Mouse (Mus musculus) liver, embryonic 14.5 days (tissue): ENCODE data around the gene Cct7. TPM values are rescaled to one million over a fixed set of nuclear protein-coding genes. Genes with fewer than 3 reads are reported as not detected.

Experiments used
- ATAC-seq: fragments of 200-750 bp; cut with Nextera tagmentation; 2 replicates; pipeline ENCODE4 v1.8.0; 2017; ENCODE audit warnings: moderate number of reproducible peaks, mild to moderate bottlenecking, moderate library complexity; ENCODE audit not compliant: insufficient read depth
- DNase-seq, 3 experiments: peaks; one replicate each; pipeline ENCODE4 v3.0.0-alpha.2; 2012 to 2013; ENCODE audit warnings: low read depth in 3 of 3, low spot score in 3 of 3
- H3K27ac ChIP-seq: fragments of 300-500 bp; sonication (generic); 2 replicates; pipeline ENCODE4 v1.5.1; 2014; ENCODE audit warnings: moderate library complexity, mild to moderate bottlenecking, control low read depth, inconsistent platforms
- H3K27me3 ChIP-seq: fragments of 300-500 bp; sonication (generic); 2 replicates; pipeline ENCODE4 v1.6.1; 2014; ENCODE audit warnings: mild to moderate bottlenecking, low read length, moderate library complexity; ENCODE audit not compliant: control insufficient read depth, insufficient read depth
- H3K36me3 ChIP-seq: fragments of 300-500 bp; sonication (generic); replicated peaks from 2 replicates; pipeline ENCODE4 v1.6.1; 2014; ENCODE audit warnings: low read depth; ENCODE audit not compliant: control insufficient read depth, insufficient read depth
- H3K4me1 ChIP-seq, 2 experiments: fragments of 200-500 bp in 1 of 2; fragments of 300-500 bp in 1 of 2; sonication (generic) in 1 of 2; replicated peaks; 2 replicates each; pipeline ENCODE4 v1.6.1; 2012 to 2014; ENCODE audit warnings: antibody characterized with exemption in 1 of 2, inconsistent platforms in 1 of 2, low read length in 1 of 2; ENCODE audit not compliant: control insufficient read depth in 2 of 2, insufficient read depth in 2 of 2
- H3K4me2 ChIP-seq: fragments of 300-500 bp; sonication (generic); 2 replicates; pipeline ENCODE4 v1.6.1; 2014; ENCODE audit warnings: low read depth, mild to moderate bottlenecking, control low read depth, moderate library complexity
- H3K4me3 ChIP-seq, 2 experiments: fragments of 200-500 bp in 1 of 2; fragments of 300-500 bp in 1 of 2; sonication (generic) in 1 of 2; 2 replicates each; pipeline ENCODE4 v1.5.1; 2012 to 2014; ENCODE audit warnings: low read depth in 2 of 2, low read length in 2 of 2, mild to moderate bottlenecking in 2 of 2, control low read depth in 1 of 2, inconsistent platforms in 1 of 2, moderate library complexity in 1 of 2; ENCODE audit not compliant: insufficient read depth in 1 of 2
- H3K9ac ChIP-seq: fragments of 300-500 bp; sonication (generic); replicated peaks from 2 replicates; pipeline ENCODE4 v1.6.1; 2014; ENCODE audit warnings: mild to moderate bottlenecking, control low read depth, moderate library complexity
- H3K9me3 ChIP-seq: fragments of 300-500 bp; sonication (generic); 2 replicates; pipeline ENCODE4 v1.6.1; 2016; ENCODE audit warnings: low read length, mixed read lengths; ENCODE audit not compliant: control insufficient read depth
- CTCF ChIP-seq: IDR thresholded peaks from 2 replicates; pipeline ENCODE4 v1.5.1; 2016; ENCODE audit warnings: antibody characterized with exemption, low read depth, control low read depth
- EP300 ChIP-seq: IDR thresholded peaks from 2 replicates; pipeline ENCODE4 v1.6.1; 2016; ENCODE audit warnings: antibody characterized with exemption, low read depth
- WGBS: fragments of 180-500 bp; shearing (Covaris S2); extraction: QIAGEN DNeasy Blood & Tissue Kit; methylation state at CpG from one replicate; pipeline ENCODE4 v1.1.7; 2014; ENCODE audit not compliant: insufficient replicate concordance; 5-methylcytosine and 5-hydroxymethylcytosine counted together
- polyA plus RNA-seq, 2 experiments: library from polyadenylated mRNA; depleted of rRNA in 1 of 2; stranded (reverse) in 1 of 2; unstranded in 1 of 2; fragments of >200 nt; fragmentation: Nextera tagmentation in 1 of 2; extraction: Ambion mirVana in 1 of 2; gene quantifications; 2 replicates each; pipeline versions ENCODE4 v1.2.1 to v1.2.3; 2012 to 2014

The Cct7 gene
- polyA plus RNA-seq, 2 experiments, result 162 to 285 TPM

GRCm38 (mm10) chr6:85452411-85452665 is 1.0 kb downstream of the Cct7 start:
- peak overlapping the region; percentile 94 for H3K9ac ChIP-seq
- TF ChIP-seq CTCF (no peak), EP300 (no peak)
- H3K4me3 ChIP-seq, result peak overlapping the region; percentile 91
- H3K27ac ChIP-seq, result peak overlapping the region; percentile 59
- no peaks in the 10 kb centered on the region for H3K27me3 ChIP-seq
- WGBS, result under 1% methylated on average over 15 of the region's 15 CpGs
- no peaks in the 10 kb centered on the region for H3K9me3 ChIP-seq
- peaks cover 25 to 32% of the 10 kb centered on the region in 2 experiments for H3K4me1 ChIP-seq
- DNase-seq (no peak), ATAC-seq (no peak)
- H3K36me3 ChIP-seq, result no peaks in the 10 kb centered on the region
- H3K4me2 ChIP-seq, result peak overlapping the region; percentile 90

GRCm38 (mm10) chr6:85452816-85453215 is 1.5 kb downstream of the Cct7 start:
- DNase-seq (peak; percentile 49 to 61 (median 56)), ATAC-seq (no peak)
- peak overlapping the region; percentile 94 for H3K9ac ChIP-seq
- peaks cover 29 to 32% of the 10 kb centered on the region in 2 experiments for H3K4me1 ChIP-seq
- no peak for TF ChIP-seq EP300
- TF ChIP-seq CTCF, result 0 out of 2 replicates have a peak, but pooled peaks have one; percentile 10
- 3% methylated on average over 7 of the region's 7 CpGs for WGBS
- H3K27ac ChIP-seq, result peak overlapping the region; percentile 59
- H3K4me2 ChIP-seq, result peak overlapping the region; percentile 90
- no peaks in the 10 kb centered on the region for H3K9me3 ChIP-seq
- H3K4me3 ChIP-seq, result peak overlapping the region; percentile 91
- H3K27me3 ChIP-seq, result no peaks in the 10 kb centered on the region
- H3K36me3 ChIP-seq, result no peaks in the 10 kb centered on the region

- no peak for TF ChIP-seq CTCF
- no peak for TF ChIP-seq EP300
- Histone ChIP-seq H3K36me3 (peaks cover 56% of the 10 kb centered on the region), H3K4me3 (no peak overlapping the region)
Observed at GRCm38 (mm10) chr6:85459621-85460020, 8.3 kb downstream of the Cct7 start.

GRCm38 (mm10) chr6:85465381-85465780 is 14.1 kb downstream of the Cct7 start:
- H3K36me3 ChIP-seq, result peaks cover 87% of the 10 kb centered on the region

More at GRCm38 (mm10) chr6:85459621-85460020, 8.3 kb downstream of the Cct7 start:
- Histone ChIP-seq H3K4me2 (no peak overlapping the region), H3K9me3 (no peaks in the 10 kb centered on the region), H3K27ac (no peak overlapping the region), H3K9ac (no peak overlapping the region), H3K4me1 (peaks cover 10 to 17% of the 10 kb centered on the region in 2 experiments), H3K27me3 (no peaks in the 10 kb centered on the region)
- no peak for DNase-seq
- no peak for ATAC-seq
- 85% methylated on average over 2 of the region's 2 CpGs for WGBS

GRCm38 (mm10) chr6:85469660-85470430 is 18.5 kb downstream of the Cct7 start:
- no peaks in the 10 kb centered on the region for H3K27me3 ChIP-seq
- no peaks in the 10 kb centered on the region for H3K9me3 ChIP-seq
- H3K4me2 ChIP-seq, result no peak overlapping the region
- 0 out of 2 replicates have a peak, but pooled peaks have one; percentile 26 for ATAC-seq
- H3K4me1 ChIP-seq, result no peaks in the 10 kb centered on the region
- no peak for DNase-seq
- no peak overlapping the region for H3K9ac ChIP-seq
- no peak overlapping the region for H3K27ac ChIP-seq
- H3K4me3 ChIP-seq, result no peak overlapping the region
- peaks cover 44% of the 10 kb centered on the region for H3K36me3 ChIP-seq
- no peak for TF ChIP-seq CTCF
- no peak for TF ChIP-seq EP300
- 66% methylated on average over 5 of the region's 5 CpGs for WGBS

More at GRCm38 (mm10) chr6:85465381-85465780, 14.1 kb downstream of the Cct7 start:
- no peak for ATAC-seq
- no peak for DNase-seq
- H3K4me2 ChIP-seq, result no peak overlapping the region
- H3K9ac ChIP-seq, result no peak overlapping the region
- H3K4me1 ChIP-seq, result no peaks in the 10 kb centered on the region
- no peaks in the 10 kb centered on the region for H3K9me3 ChIP-seq
- H3K27ac ChIP-seq, result no peak overlapping the region
- H3K27me3 ChIP-seq, result no peaks in the 10 kb centered on the region
- peak; percentile 9; the same call in 1 of the 2 replicates for TF ChIP-seq CTCF
- no peak for TF ChIP-seq EP300
- no peak overlapping the region for H3K4me3 ChIP-seq
